Mouse (Mus musculus) CD4-positive, CD25-positive, alpha-beta regulatory T cell, adult 2 months (primary cell): ENCODE measurements around the gene Trir.

ENCODE experiments used
- DNase-seq: peaks from one replicate; pipeline ENCODE4 v3.0.0-alpha.2; 2012; ENCODE audit warnings: low read depth, low spot score

The Trir gene

GRCm38 (mm10) chr8:85036381-85036717, 9.7 kb downstream of the Trir start:
- DNase-seq = no peak

GRCm38 (mm10) chr8:85036718-85037365, 10.2 kb downstream of the Trir start, which contains the start of gene Tnpo2:
TSS of gene Tnpo2 (plus strand) at chr8:85036915.
- peak; percentile 95 for DNase-seq

GRCm38 (mm10) chr8:85037366-85037680, 10.7 kb downstream of the Trir start:
- DNase-seq = no peak

GRCm38 (mm10) chr8:85037681-85038531, 11.3 kb downstream of the Trir start:
- peak; percentile 65 for DNase-seq

- no peak for DNase-seq
These were observed 17.0 kb downstream of the Trir start for GRCm38 (mm10) chr8:85043619-85044018.

GRCm38 (mm10) chr8:85057367-85057766, 30.7 kb downstream of the Trir start:
- no peak for DNase-seq

- DNase-seq = peak; percentile 94
These were observed 33.4 kb downstream of the Trir start, which contains the start of gene Fbxw9 for GRCm38 (mm10) chr8:85059879-85060616. TSS of gene Fbxw9 (plus strand) at chr8:85060055.

- DNase-seq = no peak
These were observed 36.0 kb downstream of the Trir start for GRCm38 (mm10) chr8:85062603-85063002.

GRCm38 (mm10) chr8:85065213-85065612, 38.6 kb downstream of the Trir start:
- no peak for DNase-seq

- DNase-seq = no peak
These were observed 40.5 kb downstream of the Trir start for GRCm38 (mm10) chr8:85067155-85067554.

GRCm38 (mm10) chr8:85067982-85068381, 41.4 kb downstream of the Trir start, which contains the start of gene Gm5741:
TSS of gene Gm5741 (minus strand) at chr8:85067982.
- DNase-seq = no peak

- DNase-seq = no peak
These were observed 44.4 kb downstream of the Trir start for GRCm38 (mm10) chr8:85071041-85071440.

GRCm38 (mm10) chr8:85071514-85072281, 45.1 kb downstream of the Trir start, which contains the start of gene Dhps:
TSS of gene Dhps (plus strand) at chr8:85071757.
- DNase-seq = peak; percentile 94

- DNase-seq = peak; percentile 35
These were observed 45.8 kb downstream of the Trir start for GRCm38 (mm10) chr8:85072364-85072929.

- DNase-seq = no peak
These were observed 46.5 kb downstream of the Trir start for GRCm38 (mm10) chr8:85073041-85073612.

GRCm38 (mm10) chr8:85074167-85074566, 47.5 kb downstream of the Trir start:
- DNase-seq = no peak

GRCm38 (mm10) chr8:85074617-85075016, 48.0 kb downstream of the Trir start:
- no peak for DNase-seq

- no peak for DNase-seq
These were observed 49.4 kb downstream of the Trir start for GRCm38 (mm10) chr8:85076001-85076400.

GRCm38 (mm10) chr8:85076993-85077392, 50.4 kb downstream of the Trir start:
- DNase-seq = peak; percentile 90
